Mouse (Mus musculus) E14TG2a.4 (cell line): Measurements from ENCODE around the gene Arl14.

Experiments
- CTCF ChIP-seq: conservative IDR thresholded peaks from 2 replicates; pipeline ENCODE4 v1.5.1; 2014; ENCODE audit warnings: low read length
- NANOG ChIP-seq: IDR thresholded peaks from 2 replicates; pipeline ENCODE4 v1.6.1; 2014; ENCODE audit warnings: borderline replicate concordance, low read length, mixed read lengths
- POU5F1 ChIP-seq: IDR thresholded peaks from 2 replicates; pipeline ENCODE4 v1.6.1; 2014; ENCODE audit warnings: low read length, borderline replicate concordance

GRCm38 (mm10) chr3:69185244-69185643 lies 37.0 kb upstream of the Arl14 start:
- no peak for TF ChIP-seq CTCF
- TF ChIP-seq NANOG = no peak
- TF ChIP-seq POU5F1 = no peak
